Mouse (Mus musculus): ENCODE data around the gene Tbrg4.

The Tbrg4 gene

GRCm38 (mm10) chr11:6624619-6625382 is 1.1 kb downstream of the Tbrg4 start:
- in situ Hi-C loops (cut with MboI, MseI), result loop anchor here (5.0 kb wide), 1 partner anchor 98 kb away; no protein-coding TSS in a partner anchor

- in situ Hi-C loops (cut with MboI, MseI), result no loop called here
Observed at GRCm38 (mm10) chr11:6623704-6624103, 2.2 kb downstream of the Tbrg4 start.

DNA sequence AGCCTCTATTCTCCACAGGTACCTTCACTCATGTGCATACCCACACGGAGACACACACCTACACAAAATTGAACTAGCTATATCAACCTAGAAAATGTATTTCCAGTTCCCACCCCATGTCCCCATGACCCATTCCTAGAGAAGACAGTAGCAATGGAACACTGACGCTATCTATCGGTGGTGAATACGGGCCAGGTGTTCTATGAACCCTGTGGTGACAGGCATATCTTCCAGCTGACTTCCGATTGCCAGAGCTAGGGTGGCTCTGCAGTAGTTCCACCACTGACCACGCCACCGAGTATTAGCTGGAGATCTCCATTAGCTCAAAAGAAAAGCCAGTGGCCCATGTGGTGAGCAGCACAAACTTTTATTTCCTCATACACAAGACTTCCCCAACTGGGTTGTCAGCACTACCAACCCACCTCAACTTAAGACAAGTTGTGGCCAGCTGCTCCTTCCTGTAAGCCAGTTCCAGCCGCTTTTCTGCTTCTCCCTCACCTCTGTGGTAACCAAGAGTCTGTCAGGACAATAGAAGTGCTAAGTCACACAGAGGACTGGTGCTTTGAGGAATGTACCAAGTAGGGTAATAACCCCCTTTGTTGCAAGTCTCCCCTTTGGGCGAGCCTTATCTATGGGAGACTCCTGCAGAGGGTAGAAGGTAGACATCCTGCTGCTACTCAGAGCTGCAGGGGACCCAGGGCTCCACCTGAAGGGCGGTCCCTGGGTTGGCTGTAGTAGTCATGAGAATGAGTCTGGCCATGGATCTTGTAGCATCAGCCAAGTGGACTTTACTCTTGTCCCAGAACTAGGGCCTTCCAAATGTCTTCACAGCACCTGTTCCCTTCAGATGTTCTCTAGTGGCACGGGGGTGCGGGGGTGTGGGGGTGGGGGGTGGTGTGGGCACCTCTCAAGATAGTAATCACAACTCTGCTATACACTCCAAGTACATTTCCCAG is 10.3 kb downstream of the Tbrg4 start:
- in situ Hi-C loops (cut with MboI, MseI), result no loop called here

DNA sequence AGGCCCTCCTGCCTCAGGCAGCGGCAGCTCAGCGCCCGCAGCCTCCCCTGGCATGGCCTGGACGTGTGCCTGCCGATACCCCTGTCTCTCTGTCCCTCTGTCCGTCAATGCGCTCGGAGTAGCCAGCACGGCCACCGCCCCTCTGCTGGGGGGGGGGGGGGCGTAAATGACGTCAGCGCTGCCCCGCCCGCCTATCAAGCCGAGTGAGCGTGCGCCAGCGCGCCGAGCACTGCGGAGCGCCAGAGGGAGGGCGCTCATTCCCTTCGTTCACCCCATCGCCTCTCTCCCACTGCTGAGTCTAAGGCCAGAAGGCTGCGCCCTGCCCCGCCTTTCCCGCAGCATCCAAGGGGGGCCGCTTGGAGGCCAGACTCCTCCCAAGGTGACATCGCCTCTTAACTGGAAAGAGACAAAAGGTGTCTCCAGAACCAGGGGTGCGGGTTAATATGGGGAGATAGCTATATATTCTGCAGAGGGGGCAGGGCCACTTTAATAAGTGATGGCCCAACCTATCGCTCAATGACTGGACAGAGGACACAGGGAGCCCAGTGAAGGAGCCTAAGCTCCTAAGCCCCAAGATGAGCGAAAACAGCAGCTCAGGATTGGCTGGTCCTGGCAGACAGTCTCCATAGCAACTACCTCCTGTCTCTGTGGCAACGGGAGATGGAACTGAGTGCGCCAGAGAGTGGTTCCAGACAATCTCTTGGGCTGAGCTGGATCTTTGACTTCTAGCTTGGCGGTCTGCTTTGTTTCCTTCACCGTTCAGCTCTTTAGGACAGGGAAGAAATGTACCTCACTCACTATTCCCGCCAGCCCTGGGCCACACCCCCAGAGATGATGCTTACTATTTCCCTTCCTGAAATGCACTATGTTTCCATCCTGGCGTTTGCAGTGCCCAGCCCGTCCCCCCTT is 20.1 kb downstream of the Tbrg4 start, which contains the start of gene Nacad:
Nacad (minus strand) TSS at position 563 of the 909 bp plus-strand sequence.
- in situ Hi-C loops (cut with MboI, MseI), result no loop called here

GRCm38 (mm10) chr11:6605021-6605481 is 20.8 kb downstream of the Tbrg4 start:
- in situ Hi-C loops (cut with MboI, MseI), result no loop called here

GRCm38 (mm10) chr11:6604604-6604936 is 21.3 kb downstream of the Tbrg4 start:
- in situ Hi-C loops (cut with MboI, MseI), result no loop called here

- in situ Hi-C loops (cut with MboI, MseI), result no loop called here
Observed at GRCm38 (mm10) chr11:6603887-6604603, 21.8 kb downstream of the Tbrg4 start.

GRCm38 (mm10) chr11:6603224-6603623 is 22.6 kb downstream of the Tbrg4 start:
- in situ Hi-C loops (cut with MboI, MseI), result no loop called here

DNA sequence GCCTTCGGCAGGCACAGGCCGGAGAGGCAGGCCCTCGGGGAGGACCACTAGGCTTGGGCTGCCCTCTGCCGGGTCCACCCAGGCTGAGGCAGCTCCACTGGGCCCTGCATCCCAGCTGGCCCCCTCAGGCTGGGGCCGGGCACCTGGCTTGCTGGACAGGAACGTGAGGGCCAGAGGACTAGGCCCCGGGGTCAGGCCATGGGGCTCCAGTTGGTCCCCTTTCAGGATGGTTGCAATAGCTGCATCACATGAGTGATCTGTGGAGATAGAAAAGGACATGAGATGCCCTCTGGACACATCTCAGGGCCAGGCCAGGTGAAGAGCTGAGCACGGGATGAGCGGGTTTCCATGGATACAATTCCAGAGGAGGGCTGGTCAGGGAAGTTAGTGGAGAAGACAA is 23.2 kb downstream of the Tbrg4 start:
- in situ Hi-C loops (cut with MboI, MseI), result no loop called here

DNA sequence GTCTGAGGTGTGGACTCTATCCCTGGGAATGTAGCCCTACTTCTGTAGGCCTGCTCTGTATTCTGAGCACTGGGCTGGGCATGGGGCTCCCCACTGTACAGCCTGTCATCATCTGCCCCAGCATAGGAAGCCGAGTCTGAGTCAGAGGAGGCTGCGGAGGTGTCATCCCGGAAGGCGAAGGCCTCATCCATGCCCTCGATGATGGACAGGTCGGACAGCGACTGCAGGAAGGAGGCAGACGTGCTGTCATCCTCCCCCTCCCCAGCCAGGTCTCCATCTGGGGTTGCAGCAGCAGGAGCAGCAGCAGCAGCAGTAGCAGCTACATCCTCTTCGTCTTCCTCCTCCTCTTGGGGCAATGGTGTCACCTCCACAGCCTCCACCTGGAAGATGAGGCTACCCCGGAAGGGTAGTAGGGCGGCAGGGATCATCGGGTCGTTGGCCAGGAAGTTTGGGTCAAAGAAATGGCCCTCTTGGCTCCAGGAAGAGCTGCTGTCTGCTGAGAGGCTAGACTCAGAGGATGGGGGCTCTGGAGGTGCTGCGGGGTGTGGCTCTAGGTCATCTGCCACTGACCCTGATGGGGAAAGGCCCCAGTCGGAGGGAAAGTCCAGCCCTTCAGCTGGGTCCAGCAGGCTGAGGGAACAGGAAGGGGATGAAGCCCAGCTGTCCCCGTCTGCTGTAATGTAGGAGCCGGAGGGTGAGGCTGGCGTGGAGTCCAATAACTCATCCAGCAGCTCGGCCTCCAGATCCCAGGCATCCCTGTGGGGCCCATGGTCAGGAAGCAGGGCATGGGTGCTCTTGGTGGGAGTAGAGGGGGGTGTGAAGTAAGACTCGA is 24.0 kb downstream of the Tbrg4 start:
- in situ Hi-C loops (cut with MboI, MseI), result no loop called here

- in situ Hi-C loops (cut with MboI, MseI), result no loop called here
Observed at GRCm38 (mm10) chr11:6600284-6600944, 25.5 kb downstream of the Tbrg4 start.

DNA sequence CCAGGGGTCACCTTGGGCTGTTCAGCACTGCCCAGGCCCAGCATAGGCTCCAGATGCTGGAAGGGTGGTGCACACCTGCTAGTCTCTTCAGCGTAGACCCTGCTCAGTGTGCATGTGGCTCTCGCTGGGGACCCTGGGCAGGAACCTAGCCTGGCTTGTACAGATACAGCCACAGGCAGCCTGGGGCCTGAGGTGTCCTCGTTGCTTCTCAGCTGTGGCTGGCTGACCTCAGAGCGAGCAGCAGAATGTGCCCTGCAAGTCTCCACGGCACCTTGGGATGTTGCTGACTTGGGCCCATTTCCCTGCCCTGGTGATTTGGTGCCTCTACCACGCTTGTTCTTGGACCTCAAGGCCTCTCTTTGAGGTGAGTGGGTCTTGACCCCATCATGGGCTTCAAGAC is 26.0 kb downstream of the Tbrg4 start:
- in situ Hi-C loops (cut with MboI, MseI), result no loop called here

GRCm38 (mm10) chr11:6599011-6599681 is 26.7 kb downstream of the Tbrg4 start:
- in situ Hi-C loops (cut with MboI, MseI), result no loop called here

GRCm38 (mm10) chr11:6598191-6598889 is 27.5 kb downstream of the Tbrg4 start:
- in situ Hi-C loops (cut with MboI, MseI), result no loop called here

DNA sequence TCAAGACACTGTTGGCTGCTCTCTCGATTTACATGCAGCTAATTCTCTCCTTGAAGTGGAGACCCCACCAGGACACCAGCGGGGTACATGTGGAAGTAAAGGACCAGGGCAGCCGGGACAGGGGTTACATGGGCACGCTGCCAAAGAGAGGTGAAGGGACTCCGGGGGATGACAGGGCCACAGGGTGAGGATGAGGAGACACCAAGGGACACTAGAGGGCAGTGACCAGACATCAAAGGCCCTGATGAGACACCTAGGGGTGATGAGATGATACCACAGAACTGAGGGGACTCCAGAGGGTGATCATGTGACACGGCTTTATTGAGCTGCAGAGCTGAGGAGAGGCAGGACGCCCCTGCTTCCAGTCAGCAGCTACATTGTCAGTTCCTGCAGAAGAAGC is 28.3 kb downstream of the Tbrg4 start:
- in situ Hi-C loops (cut with MboI, MseI), result no loop called here

DNA sequence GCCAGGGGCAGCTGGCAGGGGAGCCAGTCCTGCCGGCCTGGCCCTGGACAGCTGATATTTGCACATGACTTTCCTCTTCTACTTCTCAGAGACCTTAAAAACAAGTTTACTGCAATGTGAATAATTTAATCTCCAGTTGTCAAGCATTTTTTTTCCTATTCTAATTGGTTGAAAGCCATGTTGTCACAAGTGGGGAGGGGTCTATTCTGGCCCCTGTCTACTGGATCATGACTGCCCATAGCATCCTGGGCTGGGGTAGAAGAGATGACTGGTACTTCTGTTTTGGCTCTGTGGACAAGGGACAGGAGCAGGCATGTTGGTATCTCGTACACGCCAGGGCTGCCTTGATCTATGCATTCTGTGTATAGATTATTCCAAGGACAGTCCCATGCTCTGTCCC is 29.3 kb downstream of the Tbrg4 start:
- in situ Hi-C loops (cut with MboI, MseI), result no loop called here

GRCm38 (mm10) chr11:6596205-6596604 is 29.7 kb downstream of the Tbrg4 start:
- in situ Hi-C loops (cut with MboI, MseI), result no loop called here

GRCm38 (mm10) chr11:6595339-6595738 is 30.5 kb downstream of the Tbrg4 start:
- in situ Hi-C loops (cut with MboI, MseI), result no loop called here

Data from T-helper 2 cell (primary cell).